Mouse (Mus musculus) T-helper 17 cell (primary cell): ENCODE results near the gene Ifi202b.
"Not testable (repeated sequence)": the region's sequence is repeated elsewhere in the genome, so short reads cannot be mapped to it uniquely, and the experiment has no call there.

Experiments
- in situ Hi-C, 2 experiments: fragments of 300-600 bp; cut with MboI, MseI; formaldehyde crosslinking; loops; 1 replicate in 1 of 2; 2 replicates in 1 of 2; pipeline ENCODE4 v1.15.1; 2025; ENCODE audit warnings: high pct_unique_total_duplicates in 2 of 2

Ifi202b gene

DNA sequence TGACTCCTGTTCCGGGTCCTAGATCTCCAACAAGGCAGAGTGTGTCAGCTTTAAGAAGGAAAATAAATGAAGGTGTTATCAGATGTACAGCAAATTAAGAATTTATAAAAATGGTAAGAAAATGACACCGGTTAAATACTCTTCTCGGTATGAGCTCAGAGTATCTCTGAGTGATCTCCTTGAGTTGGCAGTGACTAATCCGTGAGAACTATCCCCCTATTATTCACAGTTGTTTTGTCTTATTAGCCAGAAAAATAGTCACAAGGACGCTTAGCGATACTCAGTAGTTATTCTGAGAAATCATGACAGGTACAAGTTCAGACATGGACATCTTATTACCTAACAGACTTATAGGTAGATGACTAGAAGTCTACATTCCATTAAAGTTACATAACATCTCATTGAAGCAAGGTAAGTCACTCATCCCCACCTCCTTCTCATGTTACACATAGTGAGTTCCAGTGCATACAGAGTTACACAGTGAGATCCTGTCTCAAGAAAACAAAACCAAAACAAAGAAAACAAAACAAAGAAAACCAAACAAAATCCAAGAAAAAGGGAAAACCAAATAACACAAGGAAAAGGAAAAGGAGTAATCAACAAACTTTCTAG is at the start of gene Ifi202b:
Gene Ifi202b (minus strand): TSS at position 51 of the 612 bp plus-strand sequence.
- in situ Hi-C loops: not testable (repeated sequence)

GRCm38 (mm10) chr1:174031698-174032097 is 49.2 kb upstream of the Ifi202b start, which contains the start of gene Ifi205:
TSS of gene Ifi205 (minus strand) at chr1:174031810.
- in situ Hi-C loops: loop anchor here in 1 of 2 experiments (5.0 kb wide), 1 partner anchor 409 kb away; no protein-coding TSS in a partner anchor

DNA sequence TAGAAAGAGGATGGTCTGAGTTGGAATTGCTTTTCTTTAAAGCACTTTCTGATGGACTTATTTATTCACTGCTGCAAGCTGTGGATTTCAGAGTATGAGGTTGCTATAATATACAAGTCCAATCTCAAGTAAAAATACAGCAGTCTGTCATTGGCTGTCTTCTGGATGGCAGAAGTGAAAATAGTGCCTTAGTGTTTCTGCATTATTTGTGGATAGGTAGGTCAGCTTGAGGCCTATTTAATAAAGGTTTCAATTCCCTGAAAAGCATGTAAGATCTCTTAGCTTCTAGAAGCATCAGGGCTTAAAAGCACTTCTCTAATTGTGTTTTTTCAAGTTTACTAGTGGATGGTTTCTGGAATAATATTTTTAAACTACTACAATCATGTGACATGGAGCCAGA is 24.5 kb upstream of the Ifi202b start:
- in situ Hi-C loops: loop anchor here (5.0 to 10.0 kb wide), 3 partner anchors 120 to 468 kb away; no protein-coding TSS in a partner anchor

DNA sequence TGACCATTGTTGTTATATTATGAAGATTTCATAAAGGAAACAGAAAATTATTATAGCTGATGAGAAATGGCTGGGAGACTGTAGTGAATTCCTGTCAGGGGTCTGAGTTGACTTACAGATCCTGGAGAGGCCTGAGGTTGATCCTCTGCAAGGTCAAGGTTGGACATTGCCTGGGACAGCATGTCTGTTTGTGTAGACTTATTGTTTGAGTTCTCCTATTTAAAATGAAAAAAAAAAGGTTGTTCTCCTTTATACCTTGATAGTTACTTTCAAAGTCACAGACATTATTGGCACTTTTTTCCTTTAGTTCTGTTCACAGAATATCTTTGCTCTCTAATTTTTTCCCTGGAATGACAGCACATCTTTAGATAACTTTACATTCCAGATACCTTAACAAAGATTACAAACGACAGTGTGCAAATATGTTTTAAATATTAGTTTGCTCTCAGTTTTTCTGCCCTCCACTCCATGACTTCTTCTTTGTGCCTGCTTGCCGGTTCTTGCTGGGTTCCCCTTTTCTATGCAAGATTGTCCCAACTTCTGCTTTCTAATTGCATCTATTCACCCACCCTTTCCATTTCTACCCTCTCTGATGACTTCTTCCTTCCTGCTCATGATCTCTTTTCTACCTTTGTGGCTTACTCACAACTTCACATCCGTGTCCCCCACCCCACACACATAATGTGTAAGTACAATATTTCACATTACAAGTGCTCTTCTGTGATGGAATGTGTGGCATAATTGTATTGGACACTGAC is 22.0 kb upstream of the Ifi202b start:
- in situ Hi-C loops: loop anchor here (5.0 to 10.0 kb wide), 3 partner anchors 117 to 470 kb away; no protein-coding TSS in a partner anchor

DNA sequence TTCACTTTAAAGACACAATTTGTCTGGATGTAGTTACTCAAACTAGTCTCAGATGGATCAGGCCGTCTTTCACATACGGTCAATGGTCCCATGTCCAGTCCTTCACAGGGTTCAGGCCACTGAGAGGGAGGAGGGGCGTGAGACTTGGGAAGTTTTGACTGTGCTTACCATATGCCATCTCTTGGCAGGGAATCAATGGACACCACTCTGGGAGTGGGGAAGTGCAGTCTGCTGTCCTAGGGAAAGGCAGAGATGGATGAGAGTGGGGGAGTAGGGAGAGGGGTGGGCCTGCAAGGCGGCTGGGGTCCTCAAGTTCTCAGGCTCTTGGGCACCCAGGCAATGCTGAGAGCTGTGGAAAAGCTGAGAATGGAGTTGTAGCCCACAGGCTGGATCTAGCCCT is 12.5 kb upstream of the Ifi202b start:
- in situ Hi-C loops: no loop called here

DNA sequence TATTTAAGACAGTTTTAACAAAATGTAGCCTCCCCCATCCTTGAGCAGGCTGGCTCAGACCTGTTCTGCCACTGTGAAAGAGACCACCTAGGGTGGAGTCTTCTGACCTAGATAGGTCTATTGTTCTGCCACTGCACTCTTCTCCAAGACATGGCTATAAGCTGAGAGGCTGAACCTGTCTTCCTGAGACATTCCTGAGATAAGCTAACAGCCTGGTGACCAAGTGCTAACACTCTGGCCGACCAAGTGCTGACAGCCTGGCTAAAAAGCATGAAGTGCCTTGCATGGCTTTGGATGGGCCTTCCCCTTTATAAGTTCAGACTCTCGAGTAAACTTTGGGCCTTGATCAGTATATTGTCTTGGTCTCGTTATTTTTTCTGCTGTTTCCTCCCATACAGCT is 1.5 kb downstream of the Ifi202b start:
- in situ Hi-C loops: not testable (repeated sequence)

DNA sequence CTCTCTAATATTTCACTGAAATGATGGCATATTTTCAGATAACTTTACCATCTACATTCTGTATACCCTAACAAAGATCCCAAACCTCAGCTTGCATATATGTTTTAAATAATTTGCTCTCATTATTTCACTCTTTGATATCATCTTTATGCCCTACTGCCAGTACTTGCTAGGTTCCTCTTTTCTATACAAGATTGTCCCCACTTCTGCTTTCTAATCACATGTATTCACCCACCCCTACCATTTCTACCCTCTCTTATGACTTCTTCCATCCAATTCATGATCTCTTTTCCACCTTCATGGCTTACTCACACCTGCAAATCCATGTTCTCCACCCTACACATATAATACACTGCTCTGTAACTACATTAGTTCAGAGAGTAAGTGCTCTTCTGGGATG is 4.9 kb downstream of the Ifi202b start:
- in situ Hi-C loops: no loop called here

- in situ Hi-C loops: no loop called here
These were observed 9.4 kb downstream of the Ifi202b start for GRCm38 (mm10) chr1:173973111-173973510.

DNA sequence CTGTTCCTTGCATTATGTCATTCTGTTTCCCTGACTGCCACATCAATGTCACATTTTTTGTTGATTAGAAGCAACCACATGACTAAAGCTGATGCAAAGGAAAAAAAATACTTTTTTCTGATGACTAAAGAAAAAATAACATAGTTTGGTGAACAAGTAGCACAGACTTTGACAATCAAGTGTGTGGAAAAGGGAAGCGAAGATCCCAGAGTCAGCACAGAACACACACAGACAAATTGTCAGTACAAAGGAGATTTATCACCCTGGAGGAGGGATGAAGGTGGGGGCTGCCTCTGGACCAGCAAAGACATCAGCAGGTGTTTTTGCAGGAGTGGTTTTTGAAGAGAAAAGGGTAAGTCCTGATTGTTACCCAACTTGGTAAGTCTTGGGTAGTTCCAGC is 21.1 kb downstream of the Ifi202b start:
- in situ Hi-C loops: not testable (repeated sequence)

GRCm38 (mm10) chr1:173959998-173960397 is 22.5 kb downstream of the Ifi202b start:
- in situ Hi-C loops: not testable (repeated sequence)

DNA sequence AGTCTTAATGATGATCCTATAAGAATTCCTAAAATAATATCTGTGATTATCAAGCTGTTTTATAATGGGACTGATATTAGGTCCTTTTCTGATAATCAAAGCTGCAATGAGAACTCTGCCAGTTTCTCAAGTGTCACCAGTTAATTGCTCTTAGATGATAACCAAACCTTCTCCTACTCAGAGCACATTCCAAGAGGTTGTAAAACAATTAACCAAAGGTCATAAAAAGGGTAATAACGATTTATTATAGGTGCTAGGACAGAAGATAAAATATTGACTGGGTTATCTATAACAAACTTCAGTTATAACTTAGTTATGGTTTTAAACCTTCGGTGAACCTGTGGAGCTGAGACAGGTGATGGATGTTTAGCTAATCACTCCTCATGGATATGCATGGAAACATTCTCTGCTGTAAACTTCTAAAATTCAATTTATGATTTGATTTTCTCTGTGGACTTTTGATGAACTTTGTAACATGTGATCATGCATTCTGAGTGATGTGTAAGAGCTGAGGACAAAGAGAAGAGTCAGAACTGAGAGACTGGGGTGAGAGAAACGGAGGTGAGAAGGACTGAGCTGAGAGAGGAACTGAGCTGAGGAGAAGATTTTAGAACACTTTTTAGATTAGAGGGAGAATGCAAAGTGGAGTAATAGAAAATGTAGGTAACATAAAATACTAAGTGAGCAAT is 26.6 kb downstream of the Ifi202b start:
- in situ Hi-C loops: not testable (repeated sequence)

DNA sequence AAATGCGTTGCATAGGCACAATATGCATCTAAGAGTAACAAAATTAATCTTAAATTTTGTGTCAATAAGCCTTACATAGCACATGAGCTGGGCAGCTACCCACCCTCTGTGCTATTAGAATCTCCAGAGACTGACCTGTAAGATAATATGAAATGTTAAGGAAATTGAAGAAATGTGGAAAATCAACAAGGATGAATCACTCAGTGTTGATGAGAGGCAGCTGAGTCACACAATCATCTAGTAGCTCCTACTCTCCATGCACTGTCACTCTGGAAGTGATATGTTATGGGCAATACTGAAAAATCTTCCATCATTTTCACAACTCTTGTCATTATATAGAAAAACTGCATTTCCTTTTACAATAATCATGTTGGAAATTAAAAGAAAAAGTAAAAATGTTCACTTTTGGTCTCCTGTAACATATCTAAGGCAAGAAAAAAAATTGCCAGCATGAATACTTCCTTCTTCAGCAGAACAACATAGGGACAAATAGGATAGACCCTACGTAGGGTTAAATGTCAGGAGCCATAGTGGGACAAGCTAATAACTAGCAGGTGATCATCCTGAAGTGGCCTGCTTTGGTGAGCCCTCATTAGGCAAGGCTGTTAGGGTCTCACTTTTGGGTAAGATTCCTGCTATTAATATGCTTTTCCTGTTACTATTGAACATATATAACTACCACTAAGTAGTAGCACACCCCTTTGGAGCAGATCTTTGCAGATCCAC is 27.3 kb downstream of the Ifi202b start:
- in situ Hi-C loops: no loop called here

- in situ Hi-C loops: no loop called here
These were observed 29.0 kb downstream of the Ifi202b start for GRCm38 (mm10) chr1:173953563-173953962.

DNA sequence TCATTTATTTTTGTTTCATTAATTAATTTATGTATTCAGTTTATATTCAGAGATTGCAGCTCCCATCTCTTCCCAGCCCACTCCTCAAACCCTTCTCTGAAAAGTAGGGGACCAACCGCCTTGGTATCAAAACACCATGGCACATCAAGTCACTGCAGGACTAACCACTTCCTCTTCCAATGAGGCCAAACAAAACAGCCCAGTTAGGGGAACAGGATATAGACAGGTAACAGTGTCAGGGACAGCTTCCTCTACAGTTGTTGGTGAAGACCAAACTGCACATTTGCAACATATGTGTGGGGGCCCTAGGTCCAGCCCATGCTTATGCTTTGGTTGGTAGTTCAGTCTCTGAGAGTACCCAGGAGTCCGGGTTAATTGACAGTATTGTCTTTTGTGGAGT is 33.5 kb downstream of the Ifi202b start:
- in situ Hi-C loops: loop anchor here (5.0 to 10.0 kb wide), 2 partner anchors 96 to 142 kb away; partner anchors contain the start of genes Olfr432 (in 2 of the 2) and Olfr433 (in 2 of the 2)

DNA sequence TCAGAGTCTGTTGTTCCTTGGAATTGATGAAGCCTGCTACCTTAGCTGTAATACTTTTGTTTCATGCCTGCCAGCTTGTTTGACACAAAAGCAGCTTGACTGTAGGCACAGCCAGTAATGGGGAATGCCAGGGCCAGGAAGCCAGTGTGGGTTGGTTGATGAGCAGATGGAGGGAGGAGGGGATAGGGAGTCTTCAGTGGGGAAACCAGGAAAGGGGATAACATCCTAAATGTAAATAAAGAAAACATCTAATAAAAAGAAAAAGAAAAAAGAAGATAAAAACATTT is 39.8 kb downstream of the Ifi202b start:
- in situ Hi-C loops: loop anchor here (10.0 kb wide), 1 partner anchor 102 kb away; the partner anchor contains the start of genes Olfr432 (in 2 of the 2) and Olfr433 (in 2 of the 2)

DNA sequence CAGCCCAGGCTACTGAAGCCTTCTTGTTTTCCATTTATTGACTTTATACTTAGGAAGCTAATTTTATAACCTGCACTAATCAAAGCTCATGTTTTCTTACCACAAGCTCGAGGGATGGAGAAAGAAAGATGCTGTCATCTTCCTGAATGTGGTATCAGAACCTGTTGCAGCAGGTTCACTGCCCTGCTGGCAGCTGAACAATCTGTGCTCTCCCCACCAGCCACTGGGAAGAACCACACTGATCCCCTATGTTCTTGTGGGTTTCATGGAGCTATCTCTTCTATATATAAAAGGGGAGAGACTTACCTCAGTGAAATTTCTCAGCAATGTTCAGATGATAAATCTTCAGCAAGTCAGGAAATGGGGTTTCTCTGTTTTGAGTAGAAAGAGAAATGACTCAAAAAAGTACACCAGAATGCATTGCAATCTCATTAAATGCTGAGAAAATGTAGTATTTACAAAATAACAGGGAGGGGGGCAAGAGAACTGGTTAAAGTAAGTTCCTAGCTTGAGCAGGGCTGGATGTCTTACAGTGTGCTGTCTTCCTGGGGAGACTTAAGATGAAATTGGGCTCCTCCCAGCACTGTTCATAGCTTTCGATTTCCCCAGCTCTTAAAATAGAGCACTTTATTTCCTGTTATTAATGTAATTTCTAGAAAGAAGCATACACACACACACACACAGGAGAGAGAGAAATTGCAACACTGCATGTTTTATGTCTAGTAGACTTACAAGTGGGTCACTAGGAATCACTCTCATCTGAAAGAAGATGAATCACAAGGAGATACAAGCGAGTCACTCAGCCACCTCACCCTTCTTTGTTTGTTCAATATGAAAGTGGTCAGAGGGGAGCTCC is 40.4 kb downstream of the Ifi202b start, which contains the start of the genes Mndal and Ifi203:
Gene Mndal (minus strand): TSS at position 568 of the 856 bp plus-strand sequence.
Gene Ifi203 (minus strand): TSS at position 749 of the 856 bp plus-strand sequence.
- in situ Hi-C loops: loop anchor here (10.0 kb wide), 1 partner anchor 103 kb away; the partner anchor contains the start of genes Olfr432 (in 2 of the 2) and Olfr433 (in 2 of the 2)

DNA sequence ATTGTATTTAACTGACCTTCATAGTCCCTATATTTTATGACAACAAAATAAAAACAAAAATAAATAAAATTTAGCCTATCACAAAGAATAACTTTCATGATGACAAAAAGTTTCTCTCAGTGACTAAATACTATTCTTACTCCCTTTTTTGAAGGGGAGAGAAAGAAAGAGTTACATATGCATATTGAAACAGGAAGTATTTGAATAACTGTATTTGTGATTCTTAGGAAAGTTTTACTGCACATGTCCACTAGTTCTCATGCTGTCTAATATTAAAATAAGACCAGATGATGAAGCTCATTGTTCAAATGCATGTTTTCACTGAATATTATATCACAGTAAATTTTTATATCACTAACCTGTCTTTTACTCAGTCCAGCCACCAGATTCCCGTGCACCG is 41.0 kb downstream of the Ifi202b start:
- in situ Hi-C loops: loop anchor here (10.0 kb wide), 1 partner anchor 103 kb away; the partner anchor contains the start of genes Olfr432 (in 2 of the 2) and Olfr433 (in 2 of the 2)

GRCm38 (mm10) chr1:173919279-173919678 is 63.3 kb downstream of the Ifi202b start:
- in situ Hi-C loops: loop anchor here (5.0 kb wide), 1 partner anchor 147 kb away; no protein-coding TSS in a partner anchor

DNA sequence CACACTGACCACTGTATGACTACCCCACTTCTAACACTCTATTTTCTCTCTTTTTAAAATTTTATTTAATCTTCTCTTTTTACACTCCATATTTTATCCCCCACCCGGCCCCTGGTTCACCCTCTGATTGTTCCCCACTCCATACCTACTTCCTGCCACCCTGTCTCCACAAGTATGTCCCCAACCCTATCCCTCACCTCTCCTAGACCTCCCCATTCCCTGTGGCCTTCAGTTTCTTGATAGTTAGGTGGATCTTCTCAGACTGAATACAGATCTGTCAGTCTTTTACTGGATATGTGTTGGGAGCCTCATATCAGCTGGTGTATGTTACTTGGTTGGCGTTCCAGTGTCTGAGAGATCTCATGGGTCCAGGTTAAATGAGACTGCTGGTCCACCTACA is 68.0 kb downstream of the Ifi202b start:
- in situ Hi-C loops: no loop called here

DNA sequence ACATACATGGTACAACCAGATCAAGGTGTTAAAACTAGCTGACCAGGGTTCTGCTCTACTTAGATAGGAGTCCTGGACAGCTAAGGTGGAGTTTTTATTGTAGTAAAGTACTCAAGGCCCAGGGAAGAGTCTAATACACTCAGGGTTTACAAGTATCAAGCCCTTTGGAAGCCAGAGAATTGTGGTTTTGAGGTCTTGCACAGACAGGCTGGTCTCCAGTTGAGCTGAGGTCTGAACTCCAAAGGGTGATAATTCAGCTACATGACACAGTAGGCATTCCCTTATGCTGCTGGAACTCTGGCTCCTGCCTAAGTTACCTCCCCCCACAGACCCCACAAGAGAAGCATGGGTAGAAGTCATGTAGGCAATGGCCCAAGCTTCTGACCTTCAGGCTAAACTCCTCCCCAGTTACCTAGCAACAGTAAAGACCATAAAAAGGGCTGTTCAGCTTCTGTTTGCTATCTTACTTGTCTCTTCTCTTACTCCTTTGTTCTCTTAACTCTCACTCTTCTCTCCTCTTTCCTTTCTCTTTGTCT is 69.2 kb downstream of the Ifi202b start:
- in situ Hi-C loops: not testable (repeated sequence)
